20 mouse cellular contexts compared by ENCODE assay signal in the genomic region with DNA sequence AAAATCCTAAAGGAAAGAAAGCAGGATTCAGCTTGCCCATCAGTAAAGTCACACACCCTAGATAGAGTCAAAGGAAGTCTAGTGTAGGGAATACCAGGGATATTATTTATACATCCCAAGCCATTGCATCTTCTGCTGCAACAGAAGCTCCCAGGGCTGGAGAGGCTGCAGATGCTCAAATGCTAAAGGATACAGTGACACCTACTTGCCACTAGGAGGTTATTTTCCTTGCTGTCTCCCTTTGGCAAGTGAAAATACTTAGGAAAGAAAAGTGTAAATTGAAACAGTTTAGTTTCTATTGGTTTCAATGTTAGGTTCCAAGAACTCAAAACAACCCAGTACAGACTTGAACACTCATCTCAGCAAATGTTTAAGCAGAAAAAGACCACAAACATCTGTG.
DNase-seq lines count a peak whose midpoint lies in the region; ATAC-seq and TF ChIP-seq lines count a peak whose summit lies in the region.
"Had no signal": no experiment of that assay in that cellular context is flagged by ENCODE, and none has a peak within 500 bp of the region (broad histone marks: within the 10 kb centered on the region; RNA-seq: fewer than 3 reads in every experiment).

No protein-coding gene starts in this region.

- no peak overlapping the region for H3K4me2 ChIP-seq in forebrain, embryonic 14.5 days (ENCODE audit: low read length)
- no peak overlapping the region for H3K4me2 ChIP-seq in forebrain, embryonic 15.5 days (replicated peaks)
- H3K4me2 ChIP-seq in kidney, postnatal 0 days (ENCODE audit: low read length), result no peak overlapping the region
- H3K4me2 ChIP-seq: embryonic facial prominence, embryonic 15.5 days; hindbrain, embryonic 12.5 days; limb, embryonic 15.5 days had no signal

- no peaks in the 10 kb centered on the region for H3K9me3 ChIP-seq in forebrain, embryonic 14.5 days (replicated peaks; ENCODE audit: control insufficient read depth, low read length)
- no peaks in the 10 kb centered on the region for H3K9me3 ChIP-seq in forebrain, embryonic 15.5 days
- no peaks in the 10 kb centered on the region for H3K9me3 ChIP-seq in kidney, postnatal 0 days (replicated peaks; ENCODE audit: low read length)
- H3K9me3 ChIP-seq: embryonic facial prominence, embryonic 15.5 days; hindbrain, embryonic 12.5 days; limb, embryonic 15.5 days had no signal

- peak; percentile 39; the same call in 1 of the 2 replicates for TF ChIP-seq CTCF in kidney, postnatal 0 days (IDR thresholded peaks at IDR 0.05; ENCODE audit: low read depth)

- no peaks in the 10 kb centered on the region for H3K4me1 ChIP-seq in forebrain, embryonic 14.5 days (ENCODE audit: control insufficient read depth, insufficient read depth, low read length)
- H3K4me1 ChIP-seq in forebrain, embryonic 15.5 days, result no peaks in the 10 kb centered on the region
- no peaks in the 10 kb centered on the region for H3K4me1 ChIP-seq in kidney, postnatal 0 days (replicated peaks; ENCODE audit: insufficient read depth, low read length)
- H3K4me1 ChIP-seq: embryonic facial prominence, embryonic 15.5 days; hindbrain, embryonic 12.5 days; limb, embryonic 15.5 days had no signal

- H3K9ac ChIP-seq in forebrain, embryonic 14.5 days (ENCODE audit: low read length), result no peak overlapping the region
- H3K9ac ChIP-seq in forebrain, embryonic 15.5 days (replicated peaks), result no peak overlapping the region
- H3K9ac ChIP-seq in kidney, postnatal 0 days (ENCODE audit: low read depth, low read length), result no peak overlapping the region
- H3K9ac ChIP-seq: embryonic facial prominence, embryonic 15.5 days; hindbrain, embryonic 12.5 days; limb, embryonic 15.5 days had no signal

- H3K27ac ChIP-seq in forebrain, embryonic 14.5 days (ENCODE audit: low read depth, low read length), result no peak overlapping the region
- no peak overlapping the region for H3K27ac ChIP-seq in forebrain, embryonic 15.5 days (replicated peaks)
- no peak overlapping the region for H3K27ac ChIP-seq in kidney, postnatal 0 days
- H3K27ac ChIP-seq: embryonic facial prominence, embryonic 15.5 days; hindbrain, embryonic 12.5 days; limb, embryonic 15.5 days had no signal

- H3K27me3 ChIP-seq in forebrain, embryonic 14.5 days (replicated peaks; ENCODE audit: control insufficient read depth, insufficient read depth, low read length), result no peaks in the 10 kb centered on the region
- no peaks in the 10 kb centered on the region for H3K27me3 ChIP-seq in forebrain, embryonic 15.5 days
- no peaks in the 10 kb centered on the region for H3K27me3 ChIP-seq in kidney, postnatal 0 days (ENCODE audit: insufficient read depth, low read length)
- H3K27me3 ChIP-seq: embryonic facial prominence, embryonic 15.5 days; hindbrain, embryonic 12.5 days; limb, embryonic 15.5 days had no signal

- DNase-seq in forebrain, embryonic 14.5 days (ENCODE audit: low spot score), result peak; percentile 7
- DNase-seq in kidney, postnatal 0 days (ENCODE audit: low spot score), result peak; percentile 35
- no peak for DNase-seq in kidney, postnatal 14 days
- peak; percentile 12 for DNase-seq in retina, embryonic 14.5 days (ENCODE audit: low spot score)
- no peak for DNase-seq in retina, postnatal 1 day
- DNase-seq in ovary, postnatal 36 days (ENCODE audit: low spot score), result no peak
- no peak for DNase-seq in kidney, postnatal 36 days
- DNase-seq: adrenal gland, adult 8-10 months; cerebellum, adult 11 months; cerebellum, postnatal 25 days; gastrocnemius, postnatal 25 days; heart, postnatal 10 days; kidney, adult 9 months; lung, postnatal 4 days; thymus, postnatal 25 days had no signal

- H3K4me3 ChIP-seq in forebrain, embryonic 14.5 days (ENCODE audit: low read depth, low read length), result no peak overlapping the region
- H3K4me3 ChIP-seq in forebrain, embryonic 15.5 days, result no peak overlapping the region
- H3K4me3 ChIP-seq in kidney, postnatal 0 days (replicated peaks; ENCODE audit: low read depth, low read length), result no peak overlapping the region
- H3K4me3 ChIP-seq: embryonic facial prominence, embryonic 15.5 days; hindbrain, embryonic 12.5 days; limb, embryonic 15.5 days had no signal

- H3K36me3 ChIP-seq in forebrain, embryonic 14.5 days (ENCODE audit: control insufficient read depth, insufficient read depth, low read length), result no peaks in the 10 kb centered on the region
- no peaks in the 10 kb centered on the region for H3K36me3 ChIP-seq in forebrain, embryonic 15.5 days
- H3K36me3 ChIP-seq in kidney, postnatal 0 days (ENCODE audit: insufficient read depth, low read length), result no peaks in the 10 kb centered on the region
- H3K36me3 ChIP-seq: embryonic facial prominence, embryonic 15.5 days; hindbrain, embryonic 12.5 days; limb, embryonic 15.5 days had no signal

- no peak; the same call in 1 of the 2 replicates for ATAC-seq in forebrain, embryonic 14.5 days
- ATAC-seq in forebrain, embryonic 15.5 days (replicated peaks), result no peak
- ATAC-seq in kidney, postnatal 0 days (replicated peaks; ENCODE audit: low FRiP score, low read depth), result no peak
- ATAC-seq: inflammation-experienced regulatory T-cells, adult 6 months had no signal

Comparison
In these comparisons a context has a peak if more than half of its experiments do, and no peak if none do; other contexts are left out.
1. DNase-seq: peak in forebrain, embryonic 14.5 days (single experiment), kidney, postnatal 0 days (single experiment) and retina, embryonic 14.5 days (single experiment); none in kidney, postnatal 14 days (single experiment), retina, postnatal 1 day (single experiment), ovary, postnatal 36 days (single experiment) and kidney, postnatal 36 days (0 of 2).